Mouse (Mus musculus): Measurements from ENCODE around the gene Polr2a. TPM values are rescaled to one million over a fixed set of nuclear protein-coding genes. Genes with fewer than 3 reads are reported as not detected.

Gene Polr2a
- 31.3 and 35.4 TPM in 2 replicates for polyA plus RNA-seq (2016; fragmentation: Nextera tagmentation; extraction: Ambion mirVana)

GRCm38 (mm10) chr11:69758478-69758970, at the start of gene Polr2a:
Polr2a (minus strand) TSS chr11:69758637.
- peak within 1 kb of the TSS; percentile 86 for H3K9ac ChIP-seq
- peak within 1 kb of the TSS; percentile 99 for H3K27ac ChIP-seq
- under 1% methylated on average over 34 of the region's 36 CpGs for WGBS
- no peaks in the 10 kb centered on the region for H3K9me3 ChIP-seq
- peak within 1 kb of the TSS; percentile 78 for H3K4me2 ChIP-seq
- peak within 1 kb of the TSS; percentile 52 for H3K4me3 ChIP-seq (replicated peaks)
- H3K4me1 ChIP-seq = peaks cover 51% of the 10 kb centered on the region
- peak; percentile 96 for ATAC-seq (ENCODE audit: low FRiP score)
- no peaks in the 10 kb centered on the region for H3K36me3 ChIP-seq (replicated peaks)
- H3K27me3 ChIP-seq = no peaks in the 10 kb centered on the region

- H3K9me3 ChIP-seq = no peaks in the 10 kb centered on the region
- ATAC-seq (ENCODE audit: low FRiP score) = no peak
- no peak overlapping the region for H3K4me2 ChIP-seq
- WGBS = 91% methylated on average over 2 of the region's 2 CpGs
- peaks cover 28% of the 10 kb centered on the region for H3K4me1 ChIP-seq
- H3K36me3 ChIP-seq (replicated peaks) = no peaks in the 10 kb centered on the region
- no peak overlapping the region for H3K27ac ChIP-seq
- no peak overlapping the region for H3K4me3 ChIP-seq (replicated peaks)
- H3K9ac ChIP-seq = no peak overlapping the region
- H3K27me3 ChIP-seq = peaks cover 53% of the 10 kb centered on the region
Observed at GRCm38 (mm10) chr11:69807641-69808040, 49.2 kb upstream of the Polr2a start.

DNA sequence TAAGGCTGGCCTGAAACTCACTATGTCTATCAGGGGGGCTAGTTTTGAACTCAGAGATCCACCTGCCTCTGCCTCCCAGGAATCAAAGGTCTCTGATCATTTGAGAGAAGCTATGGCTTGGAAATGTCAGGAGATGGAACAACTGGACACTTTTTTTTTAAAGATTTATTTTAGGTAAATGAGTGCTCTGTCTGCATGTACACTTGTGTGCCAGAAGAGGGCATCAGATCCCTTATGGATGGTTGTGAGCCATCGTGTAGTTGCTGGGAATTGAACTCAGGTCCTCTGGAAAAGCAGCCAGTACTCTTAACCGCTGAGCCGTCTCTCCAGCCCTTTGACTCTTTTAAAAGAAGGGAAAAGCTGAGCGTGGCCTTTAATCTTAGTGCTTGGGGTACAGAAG, 47.9 kb upstream of the Polr2a start:
- 77% methylated on average over 4 of the region's 4 CpGs for WGBS

GRCm38 (mm10) chr11:69804972-69805909, 46.8 kb upstream of the Polr2a start, which contains the start of gene Tmem102:
Tmem102 (minus strand) TSS chr11:69805624.
- 4% methylated on average over 29 of the region's 29 CpGs for WGBS
- Histone ChIP-seq H3K9me3 (no peaks in the 10 kb centered on the region), H3K4me2 (peak within 1 kb of the TSS; percentile 84), H3K27ac (no peak within 1 kb of the TSS), H3K36me3 (replicated peaks) (no peaks in the 10 kb centered on the region), H3K4me3 (replicated peaks) (0 out of 2 replicates have a peak within 1 kb of the TSS, but pooled peaks have one; percentile 58), H3K4me1 (peaks cover 50% of the 10 kb centered on the region), H3K9ac (no peak within 1 kb of the TSS), H3K27me3 (peaks cover 68% of the 10 kb centered on the region)
- no peak for ATAC-seq (ENCODE audit: low FRiP score)

More for the DNA sequence above, 47.9 kb upstream of the Polr2a start:
- H3K36me3 ChIP-seq (replicated peaks) = no peaks in the 10 kb centered on the region
- no peak for ATAC-seq (ENCODE audit: low FRiP score)
- no peaks in the 10 kb centered on the region for H3K9me3 ChIP-seq
- H3K4me1 ChIP-seq = peaks cover 40% of the 10 kb centered on the region
- H3K27ac ChIP-seq = no peak overlapping the region
- H3K9ac ChIP-seq = no peak overlapping the region
- H3K4me3 ChIP-seq (replicated peaks) = no peak overlapping the region
- H3K27me3 ChIP-seq = peaks cover 66% of the 10 kb centered on the region
- H3K4me2 ChIP-seq = no peak overlapping the region

DNA sequence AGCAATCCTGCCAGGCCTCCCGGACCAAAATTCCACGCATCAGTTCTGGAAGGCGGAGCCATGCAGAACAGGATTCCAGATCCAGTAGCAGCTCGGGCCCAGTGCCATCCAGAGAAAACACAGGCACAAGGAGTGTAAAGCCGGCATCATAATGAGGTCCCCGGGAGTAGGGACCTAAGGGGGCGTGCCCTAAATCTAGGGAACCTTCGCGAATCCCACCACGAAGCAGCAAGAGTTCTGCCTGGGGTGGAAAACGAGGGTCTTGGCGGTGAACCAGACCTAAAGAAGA, 46.2 kb upstream of the Polr2a start:
- Histone ChIP-seq H3K27me3 (peaks cover 68% of the 10 kb centered on the region), H3K27ac (no peak overlapping the region), H3K9me3 (no peaks in the 10 kb centered on the region), H3K4me3 (replicated peaks) (0 out of 2 replicates have a peak overlapping the region, but pooled peaks have one; percentile 58), H3K36me3 (replicated peaks) (no peaks in the 10 kb centered on the region), H3K4me1 (peaks cover 57% of the 10 kb centered on the region), H3K4me2 (peak overlapping the region; percentile 84), H3K9ac (no peak overlapping the region)
- 4% methylated on average over 12 of the region's 12 CpGs for WGBS
- no peak for ATAC-seq (ENCODE audit: low FRiP score)

- 1% methylated on average over 60 of the region's 60 CpGs for WGBS
- peak overlapping the region; percentile 8; the same call in 1 of the 2 replicates for H3K27ac ChIP-seq
- peak overlapping the region; percentile 46; the same call in 1 of the 2 replicates for H3K9ac ChIP-seq
- H3K4me1 ChIP-seq = peaks cover 62% of the 10 kb centered on the region
- no peaks in the 10 kb centered on the region for H3K9me3 ChIP-seq
- peak overlapping the region; percentile 58 for H3K4me3 ChIP-seq (replicated peaks)
- H3K4me2 ChIP-seq = peak overlapping the region; percentile 84
- no peaks in the 10 kb centered on the region for H3K36me3 ChIP-seq (replicated peaks)
- peak; percentile 30; the same call in 1 of the 2 replicates for ATAC-seq (ENCODE audit: low FRiP score)
- H3K27me3 ChIP-seq = peaks cover 68% of the 10 kb centered on the region
Observed at GRCm38 (mm10) chr11:69803786-69804651, 45.6 kb upstream of the Polr2a start.

DNA sequence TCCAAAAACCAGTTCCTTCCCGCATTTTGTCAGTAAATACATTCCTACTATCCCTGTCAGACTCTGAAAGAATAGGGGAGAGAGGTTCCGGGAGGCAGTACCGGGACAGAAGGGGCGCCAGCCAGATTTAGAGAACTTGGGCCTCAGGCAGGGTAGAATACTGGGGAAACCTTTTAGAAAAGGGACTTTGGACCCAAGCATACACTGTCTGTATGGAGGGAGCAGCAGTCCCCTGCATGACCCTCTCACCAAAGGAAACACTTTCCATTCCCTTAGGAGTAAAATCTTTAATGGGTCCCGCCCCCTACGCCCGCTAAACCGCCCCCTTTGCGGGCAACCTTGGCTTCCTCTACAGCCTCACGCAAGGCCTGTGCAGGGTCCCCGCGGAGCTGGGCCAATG, 44.9 kb upstream of the Polr2a start:
- no peaks in the 10 kb centered on the region for H3K36me3 ChIP-seq (replicated peaks)
- H3K4me2 ChIP-seq = peak overlapping the region; percentile 84
- WGBS = under 1% methylated on average over 12 of the region's 12 CpGs
- peaks cover 69% of the 10 kb centered on the region for H3K27me3 ChIP-seq
- ATAC-seq (ENCODE audit: low FRiP score) = peak; percentile 6; the same call in 1 of the 2 replicates
- no peak overlapping the region for H3K27ac ChIP-seq
- peaks cover 69% of the 10 kb centered on the region for H3K4me1 ChIP-seq
- peak overlapping the region; percentile 58 for H3K4me3 ChIP-seq (replicated peaks)
- H3K9ac ChIP-seq = peak overlapping the region; percentile 46; the same call in 1 of the 2 replicates
- H3K9me3 ChIP-seq = no peaks in the 10 kb centered on the region

GRCm38 (mm10) chr11:69802648-69803105, 44.2 kb upstream of the Polr2a start:
- Histone ChIP-seq H3K9ac (peak overlapping the region; percentile 69), H3K4me1 (peaks cover 71% of the 10 kb centered on the region), H3K4me3 (replicated peaks) (peak overlapping the region; percentile 58), H3K27me3 (peaks cover 71% of the 10 kb centered on the region), H3K27ac (no peak overlapping the region), H3K36me3 (replicated peaks) (no peaks in the 10 kb centered on the region), H3K9me3 (no peaks in the 10 kb centered on the region), H3K4me2 (peak overlapping the region; percentile 84)
- peak; percentile 5; the same call in 1 of the 2 replicates for ATAC-seq (ENCODE audit: low FRiP score)
- under 1% methylated on average over 32 of the region's 33 CpGs for WGBS

DNA sequence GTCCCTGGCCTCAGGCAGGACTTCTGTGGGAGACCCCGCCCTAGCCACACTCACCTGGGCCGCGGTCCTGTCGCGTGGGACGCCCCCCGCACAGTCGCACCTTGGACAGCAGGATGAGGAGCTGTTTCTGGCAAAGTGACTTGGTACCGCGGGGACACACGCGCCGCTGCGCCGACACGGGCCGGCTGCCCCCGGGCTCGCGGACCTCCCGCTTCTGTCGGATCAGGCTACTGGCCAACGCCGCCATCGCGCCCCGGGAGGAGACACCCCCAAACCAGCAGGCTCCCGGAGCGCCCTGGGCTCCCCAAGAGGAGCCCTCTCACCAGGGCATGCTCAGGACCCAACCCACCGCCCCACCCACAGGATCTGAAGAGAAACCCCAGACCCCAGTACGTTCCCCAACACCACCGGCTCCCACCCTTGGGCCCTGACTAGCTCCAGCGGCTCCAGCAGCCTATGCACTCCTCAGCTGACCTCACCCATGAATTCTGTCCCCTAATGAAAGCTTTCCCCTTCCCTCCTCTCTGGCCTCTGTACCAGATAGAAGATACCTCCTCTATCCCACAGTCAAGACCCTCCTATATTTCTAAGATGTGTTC, 43.0 kb upstream of the Polr2a start, which contains the start of gene Fgf11:
Fgf11 (minus strand) TSS at position 479 of the 599 bp plus-strand sequence.
- Histone ChIP-seq H3K27me3 (peaks cover 72% of the 10 kb centered on the region), H3K9ac (peak within 1 kb of the TSS; percentile 74), H3K36me3 (replicated peaks) (no peaks in the 10 kb centered on the region), H3K9me3 (no peaks in the 10 kb centered on the region), H3K4me2 (peak within 1 kb of the TSS; percentile 84), H3K27ac (peak within 1 kb of the TSS; percentile 91), H3K4me1 (peaks cover 71% of the 10 kb centered on the region), H3K4me3 (replicated peaks) (peak within 1 kb of the TSS; percentile 58)
- no peak for ATAC-seq (ENCODE audit: low FRiP score)
- WGBS = 2% methylated on average over 33 of the region's 33 CpGs

GRCm38 (mm10) chr11:69800392-69801197, 42.2 kb upstream of the Polr2a start:
- Histone ChIP-seq H3K36me3 (replicated peaks) (no peaks in the 10 kb centered on the region), H3K4me3 (replicated peaks) (peak overlapping the region; percentile 58), H3K9ac (peak overlapping the region; percentile 74), H3K4me1 (peaks cover 75% of the 10 kb centered on the region), H3K27me3 (peaks cover 72% of the 10 kb centered on the region), H3K9me3 (no peaks in the 10 kb centered on the region), H3K27ac (peak overlapping the region; percentile 91), H3K4me2 (peak overlapping the region; percentile 84)
- ATAC-seq (ENCODE audit: low FRiP score) = peak; percentile 79
- under 1% methylated on average over 36 of the region's 36 CpGs for WGBS

DNA sequence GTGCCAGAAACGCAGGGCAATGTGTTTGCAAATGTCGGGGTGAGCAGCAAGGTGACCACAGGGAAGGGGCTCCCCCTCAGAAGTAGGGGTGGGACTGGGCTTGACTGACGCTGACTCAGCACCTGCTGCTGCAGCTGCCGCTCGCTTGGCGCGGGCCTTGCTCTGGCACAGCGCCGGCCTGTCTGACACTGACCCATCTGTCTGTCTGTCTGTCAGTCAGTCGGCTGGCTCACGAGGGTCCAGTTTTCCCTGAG, 41.6 kb upstream of the Polr2a start:
- Histone ChIP-seq H3K27me3 (peaks cover 68% of the 10 kb centered on the region), H3K4me1 (peaks cover 73% of the 10 kb centered on the region), H3K4me3 (replicated peaks) (peak overlapping the region; percentile 58), H3K27ac (peak overlapping the region; percentile 91), H3K36me3 (replicated peaks) (no peaks in the 10 kb centered on the region), H3K9ac (peak overlapping the region; percentile 74), H3K9me3 (no peaks in the 10 kb centered on the region), H3K4me2 (peak overlapping the region; percentile 84)
- under 1% methylated on average over 11 of the region's 11 CpGs for WGBS
- ATAC-seq (ENCODE audit: low FRiP score) = peak; percentile 53
